Mouse (Mus musculus) G1E (cell line): Measurements from ENCODE around the gene Fam81a.

Source experiments
- CTCF ChIP-seq: IDR thresholded peaks from 2 replicates; pipeline ENCODE4 v1.5.1; 2012; ENCODE audit warnings: low read depth, low read length, inconsistent platforms, mixed read lengths
- GATA1 ChIP-seq: IDR thresholded peaks from 2 replicates; pipeline ENCODE4 v1.6.1; 2012; ENCODE audit warnings: borderline replicate concordance, low read length, inconsistent platforms, mixed read lengths
- POLR2AphosphoS5 ChIP-seq: IDR thresholded peaks from 2 replicates; pipeline ENCODE4 v1.6.1; 2012; ENCODE audit warnings: low read depth, low read length, inconsistent platforms; ENCODE audit not compliant: insufficient replicate concordance
- TAL1 ChIP-seq: conservative IDR thresholded peaks from 2 replicates; pipeline ENCODE4 v1.6.1; 2012; ENCODE audit warnings: low read depth, low read length, inconsistent platforms, mixed read lengths

DNA sequence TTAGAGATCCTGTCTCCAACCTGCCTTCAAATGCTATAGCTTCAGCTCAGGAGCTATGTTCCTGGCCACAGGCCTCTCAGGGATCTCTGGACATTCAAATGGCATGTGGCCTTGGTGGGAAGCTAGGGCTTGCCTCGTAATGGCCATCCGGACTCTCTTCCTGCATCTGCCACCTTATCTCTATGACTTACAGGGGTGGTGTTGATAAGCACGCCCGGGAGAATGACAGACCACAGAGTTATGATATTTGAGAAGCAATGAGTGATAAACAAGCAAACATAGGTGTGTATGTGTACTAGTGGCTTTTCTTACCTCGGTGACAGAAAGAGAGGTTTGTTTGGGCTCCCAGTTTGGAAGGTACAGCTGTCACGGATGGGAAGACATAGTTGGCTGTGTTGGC lies 96.1 kb downstream of the Fam81a start:
- TF ChIP-seq CTCF (no peak), GATA1 (no peak), POLR2AphosphoS5 (no peak), TAL1 (peak; percentile 49; the same call in 1 of the 2 replicates)
